Mouse (Mus musculus): ENCODE measurements around the gene Zdhhc4. TPM values are rescaled to one million over a fixed set of nuclear protein-coding genes. Genes with fewer than 3 reads are reported as not detected.

Zdhhc4 gene
- polyA plus RNA-seq, 1 experiment from 2014 or later: 73.5 TPM

DNA sequence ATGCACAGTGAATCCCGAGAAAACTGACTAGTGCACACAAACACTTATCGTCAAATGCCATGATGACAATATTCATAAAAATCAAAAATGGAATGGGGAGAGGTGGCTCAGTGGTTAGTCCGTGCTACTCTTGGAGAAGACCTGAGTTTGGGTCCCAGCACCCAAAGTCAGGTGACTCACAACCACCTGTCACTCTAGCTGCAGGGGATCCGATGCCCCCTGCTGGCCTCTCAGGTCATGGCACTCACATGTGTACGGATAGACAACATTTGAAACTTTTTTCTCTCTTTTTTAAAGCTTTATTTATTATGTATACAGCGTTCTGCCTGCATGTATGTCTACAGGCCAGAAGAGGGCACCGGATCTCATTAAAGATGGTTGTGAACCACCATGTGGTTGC is 30.7 kb downstream of the Zdhhc4 start:
- Histone ChIP-seq H3K27me3 (replicated peaks; ENCODE audit: control insufficient read depth, insufficient read depth, low read length) (peaks cover 13% of the 10 kb centered on the region), H3K9ac (ENCODE audit: low read length) (no peak overlapping the region), H3K9me3 (ENCODE audit: control insufficient read depth, low read length) (no peaks in the 10 kb centered on the region), H3K4me3 (ENCODE audit: low read depth, low read length) (no peak overlapping the region), H3K4me2 (ENCODE audit: low read length) (no peak overlapping the region), H3K36me3 (ENCODE audit: control insufficient read depth, insufficient read depth, low read length) (peaks cover 42% of the 10 kb centered on the region), H3K27ac (ENCODE audit: low read depth) (no peak overlapping the region), H3K4me1 (replicated peaks; ENCODE audit: control insufficient read depth, insufficient read depth, low read length) (no peaks in the 10 kb centered on the region)
- no peak for ATAC-seq (replicated peaks; ENCODE audit: low FRiP score, low TSS enrichment, low read depth)
- no peak for DNase-seq (ENCODE audit: low spot score)
- WGBS: 94% methylated on average over 7 of the region's 7 CpGs

DNA sequence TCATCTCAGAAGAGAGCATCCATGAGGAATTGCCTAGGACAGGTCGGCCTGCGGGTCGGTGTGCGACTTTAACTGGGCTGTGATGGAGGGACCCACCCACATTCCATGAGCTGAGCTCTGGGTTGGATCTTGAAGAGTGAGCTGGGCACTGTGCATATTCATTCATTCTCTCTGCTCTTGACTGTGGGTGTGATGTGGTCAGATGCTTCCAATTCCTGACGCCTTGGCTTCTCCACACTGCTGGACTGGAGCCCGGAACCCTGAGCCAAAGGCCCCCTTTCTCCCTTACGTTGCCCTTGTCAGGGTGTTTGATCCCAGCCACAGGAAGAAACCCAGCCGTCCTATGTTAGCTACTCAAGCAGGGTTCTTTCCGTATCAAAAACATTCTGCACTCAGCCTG is 31.1 kb downstream of the Zdhhc4 start:
- H3K9me3 ChIP-seq (ENCODE audit: control insufficient read depth, low read length): no peaks in the 10 kb centered on the region
- no peak overlapping the region for H3K4me3 ChIP-seq (ENCODE audit: low read depth, low read length)
- ATAC-seq (replicated peaks; ENCODE audit: low FRiP score, low TSS enrichment, low read depth) (no peak), DNase-seq (ENCODE audit: low spot score) (no peak)
- H3K4me2 ChIP-seq (ENCODE audit: low read length): no peak overlapping the region
- H3K9ac ChIP-seq (ENCODE audit: low read length): no peak overlapping the region
- H3K36me3 ChIP-seq (ENCODE audit: control insufficient read depth, insufficient read depth, low read length): peaks cover 38% of the 10 kb centered on the region
- H3K4me1 ChIP-seq (replicated peaks; ENCODE audit: control insufficient read depth, insufficient read depth, low read length): no peaks in the 10 kb centered on the region
- H3K27ac ChIP-seq (ENCODE audit: low read depth): no peak overlapping the region
- WGBS: 93% methylated on average over 9 of the region's 9 CpGs
- peaks cover 17% of the 10 kb centered on the region for H3K27me3 ChIP-seq (replicated peaks; ENCODE audit: control insufficient read depth, insufficient read depth, low read length)

- DNase-seq (ENCODE audit: low spot score) (no peak), ATAC-seq (replicated peaks; ENCODE audit: low FRiP score, low TSS enrichment, low read depth) (no peak)
- Histone ChIP-seq H3K4me2 (ENCODE audit: low read length) (no peak overlapping the region), H3K27ac (ENCODE audit: low read depth) (no peak overlapping the region), H3K4me3 (ENCODE audit: low read depth, low read length) (no peak overlapping the region), H3K27me3 (replicated peaks; ENCODE audit: control insufficient read depth, insufficient read depth, low read length) (peaks cover 42% of the 10 kb centered on the region), H3K9me3 (ENCODE audit: control insufficient read depth, low read length) (no peaks in the 10 kb centered on the region), H3K4me1 (replicated peaks; ENCODE audit: control insufficient read depth, insufficient read depth, low read length) (no peaks in the 10 kb centered on the region), H3K36me3 (ENCODE audit: control insufficient read depth, insufficient read depth, low read length) (peaks cover 15% of the 10 kb centered on the region), H3K9ac (ENCODE audit: low read length) (no peak overlapping the region)
- 89% methylated on average over 2 of the region's 2 CpGs for WGBS
These were observed 33.7 kb downstream of the Zdhhc4 start for GRCm38 (mm10) chr5:143295330-143295729.

- 91% methylated on average over 3 of the region's 3 CpGs for WGBS
- H3K4me2 ChIP-seq (ENCODE audit: low read length): no peak overlapping the region
- peaks cover 47% of the 10 kb centered on the region for H3K27me3 ChIP-seq (replicated peaks; ENCODE audit: control insufficient read depth, insufficient read depth, low read length)
- no peaks in the 10 kb centered on the region for H3K9me3 ChIP-seq (ENCODE audit: control insufficient read depth, low read length)
- H3K9ac ChIP-seq (ENCODE audit: low read length): no peak overlapping the region
- DNase-seq (ENCODE audit: low spot score) (no peak), ATAC-seq (replicated peaks; ENCODE audit: low FRiP score, low TSS enrichment, low read depth) (no peak)
- peaks cover 11% of the 10 kb centered on the region for H3K36me3 ChIP-seq (ENCODE audit: control insufficient read depth, insufficient read depth, low read length)
- H3K4me1 ChIP-seq (replicated peaks; ENCODE audit: control insufficient read depth, insufficient read depth, low read length): no peaks in the 10 kb centered on the region
- H3K4me3 ChIP-seq (ENCODE audit: low read depth, low read length): no peak overlapping the region
- H3K27ac ChIP-seq (ENCODE audit: low read depth): no peak overlapping the region
These were observed 34.2 kb downstream of the Zdhhc4 start for GRCm38 (mm10) chr5:143294862-143295261.

- WGBS: 8% methylated on average over 32 of the region's 38 CpGs
- Histone ChIP-seq H3K4me3 (ENCODE audit: low read depth, low read length) (peak within 1 kb of the TSS; percentile 45), H3K9ac (ENCODE audit: low read length) (peak within 1 kb of the TSS; percentile 44), H3K4me1 (replicated peaks; ENCODE audit: control insufficient read depth, insufficient read depth, low read length) (no peaks in the 10 kb centered on the region), H3K9me3 (ENCODE audit: control insufficient read depth, low read length) (no peaks in the 10 kb centered on the region), H3K4me2 (ENCODE audit: low read length) (peak within 1 kb of the TSS; percentile 82), H3K36me3 (ENCODE audit: control insufficient read depth, insufficient read depth, low read length) (no peaks in the 10 kb centered on the region), H3K27ac (ENCODE audit: low read depth) (no peak within 1 kb of the TSS), H3K27me3 (replicated peaks; ENCODE audit: control insufficient read depth, insufficient read depth, low read length) (peaks cover 61% of the 10 kb centered on the region)
- DNase-seq (ENCODE audit: low spot score) (peak; percentile 59), ATAC-seq (replicated peaks; ENCODE audit: low FRiP score, low TSS enrichment, low read depth) (no peak)
These were observed 35.7 kb downstream of the Zdhhc4 start, which contains the start of gene Zfp853 for GRCm38 (mm10) chr5:143293404-143293803. Gene Zfp853 (minus strand): TSS chr5:143293623.

DNA sequence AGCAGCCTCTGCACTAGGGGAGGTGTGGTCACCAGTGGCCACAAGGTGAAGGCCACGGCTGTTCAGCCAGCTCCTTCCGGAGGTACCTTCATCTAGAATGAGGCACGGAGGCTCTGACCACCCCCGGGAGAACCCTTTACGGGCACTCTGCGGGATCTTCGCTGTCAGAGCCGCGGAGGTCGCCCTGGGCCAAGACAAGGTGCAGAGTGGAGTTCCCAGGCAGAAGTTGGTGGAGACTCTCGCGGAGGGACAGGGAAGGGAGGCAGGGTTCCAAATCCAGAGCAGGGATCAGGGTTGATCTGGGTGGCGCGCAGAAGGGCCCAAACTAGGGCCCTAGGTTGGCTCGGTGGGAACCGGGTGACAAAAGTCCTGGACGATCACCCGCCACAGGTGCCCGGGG is 36.2 kb downstream of the Zdhhc4 start:
- DNase-seq (ENCODE audit: low spot score): peak; percentile 60

DNA sequence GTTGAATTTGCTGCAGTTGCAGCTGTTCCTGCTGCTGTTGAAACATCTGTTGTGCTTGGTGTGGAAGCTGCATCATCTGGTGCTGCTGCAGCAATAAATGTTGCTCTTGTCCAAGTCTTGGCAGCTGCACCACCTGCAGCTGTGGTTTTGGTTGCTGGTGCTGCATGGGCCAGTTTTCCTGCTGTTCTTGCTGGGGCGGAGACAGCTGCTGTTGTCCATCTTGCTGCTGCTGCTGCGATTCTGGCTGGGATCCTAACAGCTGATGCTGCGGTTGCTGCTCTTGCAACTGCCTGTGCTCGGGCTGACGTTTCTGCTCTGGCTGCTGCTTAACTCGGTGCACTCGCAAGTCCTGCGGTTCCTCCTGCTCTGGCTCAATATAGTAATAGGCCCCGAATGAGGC is 39.8 kb downstream of the Zdhhc4 start:
- Histone ChIP-seq H3K27ac (ENCODE audit: low read depth) (no peak overlapping the region), H3K9me3 (ENCODE audit: control insufficient read depth, low read length) (no peaks in the 10 kb centered on the region), H3K36me3 (ENCODE audit: control insufficient read depth, insufficient read depth, low read length) (no peaks in the 10 kb centered on the region), H3K9ac (ENCODE audit: low read length) (no peak overlapping the region), H3K4me1 (replicated peaks; ENCODE audit: control insufficient read depth, insufficient read depth, low read length) (no peaks in the 10 kb centered on the region), H3K4me2 (ENCODE audit: low read length) (no peak overlapping the region), H3K4me3 (ENCODE audit: low read depth, low read length) (no peak overlapping the region), H3K27me3 (replicated peaks; ENCODE audit: control insufficient read depth, insufficient read depth, low read length) (peaks cover 85% of the 10 kb centered on the region)
- ATAC-seq (replicated peaks; ENCODE audit: low FRiP score, low TSS enrichment, low read depth): no peak
- DNase-seq (ENCODE audit: low spot score): no peak
- 80% methylated on average over 9 of the region's 9 CpGs for WGBS

More for the DNA sequence above, 36.2 kb downstream of the Zdhhc4 start:
- Histone ChIP-seq H3K36me3 (ENCODE audit: control insufficient read depth, insufficient read depth, low read length) (no peaks in the 10 kb centered on the region), H3K4me1 (replicated peaks; ENCODE audit: control insufficient read depth, insufficient read depth, low read length) (no peaks in the 10 kb centered on the region), H3K9ac (ENCODE audit: low read length) (peak overlapping the region; percentile 44), H3K9me3 (ENCODE audit: control insufficient read depth, low read length) (no peaks in the 10 kb centered on the region), H3K4me3 (ENCODE audit: low read depth, low read length) (peak overlapping the region; percentile 45), H3K27me3 (replicated peaks; ENCODE audit: control insufficient read depth, insufficient read depth, low read length) (peaks cover 66% of the 10 kb centered on the region), H3K4me2 (ENCODE audit: low read length) (peak overlapping the region; percentile 82), H3K27ac (ENCODE audit: low read depth) (no peak overlapping the region)
- WGBS: 2% methylated on average over 17 of the region's 19 CpGs
- ATAC-seq (replicated peaks; ENCODE audit: low FRiP score, low TSS enrichment, low read depth): no peak

GRCm38 (mm10) chr5:143288378-143288911 is 40.6 kb downstream of the Zdhhc4 start:
- H3K9me3 ChIP-seq (ENCODE audit: control insufficient read depth, low read length): no peaks in the 10 kb centered on the region
- no peaks in the 10 kb centered on the region for H3K4me1 ChIP-seq (replicated peaks; ENCODE audit: control insufficient read depth, insufficient read depth, low read length)
- no peak for ATAC-seq (replicated peaks; ENCODE audit: low FRiP score, low TSS enrichment, low read depth)
- no peaks in the 10 kb centered on the region for H3K36me3 ChIP-seq (ENCODE audit: control insufficient read depth, insufficient read depth, low read length)
- H3K27me3 ChIP-seq (replicated peaks; ENCODE audit: control insufficient read depth, insufficient read depth, low read length): peaks cover 78% of the 10 kb centered on the region
- 11% methylated on average over 9 of the region's 9 CpGs for WGBS
- H3K4me2 ChIP-seq (ENCODE audit: low read length): peak overlapping the region; percentile 48
- no peak for DNase-seq (ENCODE audit: low spot score)
- H3K9ac ChIP-seq (ENCODE audit: low read length): no peak overlapping the region
- no peak overlapping the region for H3K27ac ChIP-seq (ENCODE audit: low read depth)
- peak overlapping the region; percentile 25 for H3K4me3 ChIP-seq (ENCODE audit: low read depth, low read length)

GRCm38 (mm10) chr5:143287774-143288328 is 41.2 kb downstream of the Zdhhc4 start:
- H3K9me3 ChIP-seq (ENCODE audit: control insufficient read depth, low read length): no peaks in the 10 kb centered on the region
- H3K27ac ChIP-seq (ENCODE audit: low read depth): no peak overlapping the region
- peak overlapping the region; percentile 48 for H3K4me2 ChIP-seq (ENCODE audit: low read length)
- H3K36me3 ChIP-seq (ENCODE audit: control insufficient read depth, insufficient read depth, low read length): no peaks in the 10 kb centered on the region
- no peaks in the 10 kb centered on the region for H3K4me1 ChIP-seq (replicated peaks; ENCODE audit: control insufficient read depth, insufficient read depth, low read length)
- WGBS: 3% methylated on average over 48 of the region's 48 CpGs
- peak overlapping the region; percentile 25 for H3K4me3 ChIP-seq (ENCODE audit: low read depth, low read length)
- DNase-seq (ENCODE audit: low spot score) (peak; percentile 68), ATAC-seq (replicated peaks; ENCODE audit: low FRiP score, low TSS enrichment, low read depth) (no peak)
- peak overlapping the region; percentile 14; the same call in 1 of the 2 replicates for H3K9ac ChIP-seq (ENCODE audit: low read length)
- peaks cover 74% of the 10 kb centered on the region for H3K27me3 ChIP-seq (replicated peaks; ENCODE audit: control insufficient read depth, insufficient read depth, low read length)

Data from intestine, embryonic 14.5 days (tissue).